Mouse (Mus musculus) 3T3-L1 (cell line): Measurements from ENCODE around the gene Kcnc3.

Source experiments
- DNase-seq: peaks from one replicate; pipeline ENCODE4 v3.0.0-alpha.2; 2015; ENCODE audit warnings: low read depth, low spot score

Gene Kcnc3

DNA sequence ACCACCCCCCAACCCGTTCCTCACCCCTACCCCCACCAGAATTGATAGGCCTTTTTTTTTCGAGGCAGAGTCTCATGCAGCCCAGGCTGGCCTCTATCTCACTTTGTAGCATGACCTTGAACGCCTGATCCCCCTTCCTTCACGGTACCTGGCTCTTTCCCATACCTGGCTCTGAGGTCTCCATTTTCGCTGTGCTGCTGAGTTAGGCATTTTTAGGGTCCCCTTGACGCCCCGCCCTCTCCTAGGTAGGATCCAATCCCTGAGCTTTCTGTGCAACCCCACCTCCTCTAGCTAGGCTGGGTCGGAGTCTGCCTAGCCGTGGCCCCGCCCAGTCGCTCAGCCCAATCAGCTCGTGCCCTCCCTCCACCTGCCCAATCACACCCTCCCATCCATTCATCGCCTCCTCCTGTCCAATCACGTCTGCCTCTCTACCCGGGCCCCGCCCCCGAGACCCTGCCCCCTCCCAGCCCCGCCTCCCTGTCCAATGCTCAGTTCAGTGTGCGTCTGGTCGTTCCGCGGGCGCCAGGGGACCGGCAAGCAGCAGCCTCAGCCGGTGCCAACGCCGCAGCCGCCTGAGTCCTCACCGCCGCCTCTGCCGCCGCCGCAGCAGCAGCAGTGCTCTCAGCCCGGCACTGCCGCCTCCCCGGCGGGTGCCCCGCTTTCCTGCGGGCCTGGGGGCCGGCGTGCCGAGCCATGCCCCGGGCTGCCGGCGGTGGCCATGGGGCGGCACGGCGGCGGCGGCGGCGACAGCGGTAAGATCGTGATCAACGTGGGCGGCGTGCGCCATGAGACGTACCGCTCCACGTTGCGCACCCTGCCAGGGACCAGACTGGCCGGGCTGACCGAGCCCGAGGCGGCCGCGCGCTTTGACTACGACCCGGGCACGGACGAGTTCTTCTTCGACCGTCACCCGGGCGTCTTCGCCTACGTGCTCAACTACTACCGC lies at the start of gene Kcnc3:
Kcnc3 (plus strand) TSS at position 263 of the 946 bp plus-strand sequence.
- no peak for DNase-seq

DNA sequence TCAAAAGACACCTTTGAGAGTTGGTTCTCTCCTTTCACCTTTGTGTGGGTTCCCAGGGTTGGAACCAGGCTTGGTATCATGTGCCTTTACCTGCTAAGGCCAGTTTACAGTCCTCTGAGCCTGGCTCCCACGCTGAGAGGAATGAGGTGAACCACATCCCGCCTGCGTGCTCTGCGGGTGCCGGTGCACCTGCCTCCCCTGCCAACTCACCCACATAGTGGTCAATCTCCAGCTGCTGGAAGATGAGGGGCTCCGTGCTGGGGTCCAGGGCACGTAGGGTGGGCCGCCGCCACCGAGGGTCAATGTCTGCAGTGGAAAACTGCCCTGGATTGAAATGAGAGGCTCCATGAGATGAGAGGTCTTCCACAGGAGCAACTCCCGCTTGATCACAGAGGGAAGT lies 47.9 kb upstream of the Kcnc3 start:
- DNase-seq, result no peak

DNA sequence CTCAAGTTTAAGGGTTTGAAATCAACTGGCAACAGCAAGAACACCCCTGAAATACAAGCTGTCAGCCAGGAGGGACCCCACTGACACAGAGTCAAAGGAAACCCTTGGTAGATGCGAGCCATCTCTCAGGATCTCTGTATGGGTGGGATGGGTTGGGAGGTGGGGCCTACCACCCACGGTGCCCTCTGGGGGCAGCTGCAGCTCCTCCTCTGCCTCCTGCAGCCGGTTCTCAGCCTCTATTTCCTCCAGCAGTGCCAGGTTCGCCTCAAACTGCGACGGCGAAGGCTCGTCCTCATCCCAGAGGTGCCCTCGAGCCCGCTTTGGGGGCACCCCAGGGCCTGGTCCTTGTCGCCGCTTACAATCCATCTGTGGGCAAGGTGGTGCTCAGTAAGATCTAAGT lies 47.4 kb upstream of the Kcnc3 start:
- DNase-seq, result no peak

DNA sequence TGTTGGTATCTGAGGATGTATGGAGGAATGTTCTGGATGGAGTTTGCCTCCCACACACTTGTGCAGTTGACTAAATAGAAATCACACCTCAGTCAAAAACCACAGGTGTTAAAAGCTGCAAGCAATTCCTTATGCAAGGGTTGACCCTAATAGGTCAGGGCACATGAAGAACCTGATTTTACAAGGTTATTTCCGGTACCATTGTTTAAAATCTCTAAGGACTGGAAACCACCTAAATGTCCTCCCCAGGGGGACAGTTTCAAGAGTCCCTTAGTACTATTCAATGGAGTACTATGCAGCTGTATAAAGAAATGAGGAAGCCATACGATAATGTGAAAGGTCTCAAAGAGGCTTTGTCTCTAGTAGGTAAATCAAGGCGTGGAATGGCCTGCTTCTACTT lies 44.2 kb upstream of the Kcnc3 start:
- no peak for DNase-seq

DNA sequence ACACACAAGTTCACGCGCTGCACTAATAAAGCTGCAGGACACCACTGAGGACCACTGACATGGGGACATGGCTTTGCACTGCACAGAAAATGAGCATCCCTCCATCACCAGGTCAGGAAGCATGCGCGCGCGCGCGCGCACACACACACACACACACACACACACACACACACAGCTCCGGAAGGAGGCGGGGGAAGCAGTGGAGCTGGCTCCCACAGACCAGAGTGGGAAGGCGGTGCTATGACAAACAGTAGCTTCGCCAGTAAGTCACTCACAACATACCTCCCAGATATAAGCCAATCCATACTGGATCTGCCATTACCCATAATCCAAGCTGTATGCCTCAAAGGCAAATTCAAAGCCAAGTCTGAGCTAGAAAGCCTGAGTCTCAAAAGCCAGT lies 43.4 kb upstream of the Kcnc3 start:
- DNase-seq, result no peak

DNA sequence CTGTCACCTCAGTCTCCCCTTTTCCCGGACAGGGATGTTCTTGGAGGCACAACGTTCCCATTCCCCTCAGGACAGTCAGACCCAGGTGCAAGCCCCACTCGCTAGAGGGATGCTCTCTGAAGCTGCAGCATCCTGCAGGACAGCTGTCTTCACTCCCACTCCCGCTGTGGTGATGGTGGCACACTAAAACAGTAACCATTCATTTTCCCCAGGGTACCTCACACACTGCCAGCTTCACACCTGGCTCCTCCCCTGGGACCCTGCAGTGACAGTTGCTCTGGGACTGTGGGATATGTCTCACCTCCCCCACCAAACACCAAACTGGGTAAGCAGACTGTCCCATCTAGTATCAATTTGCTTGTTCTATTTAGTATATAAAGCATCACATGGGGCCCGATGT lies 42.7 kb upstream of the Kcnc3 start:
- DNase-seq, result peak; percentile 6

DNA sequence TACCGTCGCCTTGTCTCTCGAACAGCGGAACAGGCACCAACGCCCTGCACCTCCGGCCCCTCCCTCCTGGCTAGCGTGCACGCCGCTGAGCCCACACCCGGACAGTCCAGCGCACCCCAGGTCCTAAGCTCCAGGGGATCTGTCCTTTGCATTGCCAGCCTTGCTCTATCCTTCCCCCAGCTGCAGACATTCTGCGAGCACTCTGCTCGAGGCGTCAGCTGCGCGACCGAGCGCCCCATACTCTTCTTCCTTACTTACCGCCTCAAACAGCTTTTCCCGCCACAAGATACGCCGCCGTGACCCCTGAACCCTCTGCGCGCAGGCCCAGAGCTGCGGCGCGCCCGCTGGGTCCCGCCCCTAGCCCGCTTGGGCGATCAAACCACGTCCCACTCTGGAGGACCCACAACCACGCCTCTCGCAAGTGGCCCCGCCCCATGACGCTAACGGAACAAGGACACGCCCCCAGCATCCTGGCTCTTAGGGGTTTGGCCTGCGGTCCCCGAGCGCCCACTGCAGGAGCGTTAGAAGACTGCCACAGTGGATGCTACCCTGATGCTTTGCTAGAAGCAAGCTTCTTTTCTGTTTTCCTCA lies 41.9 kb upstream of the Kcnc3 start, which contains the start of gene Pold1:
Pold1 (minus strand) TSS at position 353 of the 591 bp plus-strand sequence.
- peak; percentile 98 for DNase-seq

DNA sequence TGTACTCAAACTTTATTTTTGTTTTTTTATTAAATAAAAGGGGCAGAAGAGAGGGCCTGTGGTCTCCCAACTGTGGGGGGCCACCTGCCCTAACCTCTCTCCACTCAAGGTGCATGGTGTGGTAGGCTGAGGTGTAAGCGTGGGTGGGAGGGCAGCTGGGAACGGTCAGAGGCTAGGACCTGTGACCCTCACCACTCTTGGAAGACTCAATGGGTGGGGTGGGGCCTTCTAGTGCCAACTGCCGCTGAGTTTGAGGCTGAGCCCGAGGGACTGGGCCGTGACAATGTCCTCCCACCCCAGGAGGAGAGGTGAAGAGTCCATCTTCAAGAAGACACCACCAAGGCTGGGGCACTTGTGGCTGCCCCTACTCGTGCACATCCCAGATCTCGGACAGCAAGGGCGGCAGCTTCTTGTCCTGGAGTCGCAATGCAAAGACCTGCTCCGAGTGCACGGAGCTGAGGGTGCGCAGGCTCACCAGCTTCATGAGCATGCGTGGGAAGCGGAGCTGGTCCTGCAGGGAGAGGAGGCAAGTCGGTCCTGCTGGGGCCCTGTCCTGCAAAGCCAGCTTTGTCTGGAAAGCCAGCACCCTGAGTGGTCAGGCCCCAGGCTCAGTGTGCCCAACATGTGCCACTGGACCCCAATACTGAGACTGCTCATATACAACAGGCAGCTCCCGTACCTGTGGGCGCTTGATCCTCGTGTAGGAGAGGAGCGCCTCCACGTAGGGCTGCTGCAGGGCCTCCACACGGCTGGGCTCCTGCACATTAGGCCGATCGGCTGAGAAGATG lies 40.6 kb upstream of the Kcnc3 start:
- DNase-seq, result no peak

DNA sequence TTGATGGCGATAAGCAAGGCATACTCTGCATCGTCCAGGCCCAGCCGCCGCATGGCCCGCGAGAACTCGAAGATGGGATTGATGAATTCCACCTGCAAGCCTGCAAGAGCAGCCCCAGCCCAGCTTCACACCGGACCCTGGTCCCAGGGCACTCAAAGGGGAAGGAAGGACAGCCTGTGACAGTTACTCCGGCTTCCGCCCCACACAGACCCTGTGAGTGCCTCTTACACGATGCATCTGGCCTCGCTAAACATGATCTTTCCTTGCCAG lies 40.1 kb upstream of the Kcnc3 start:
- DNase-seq, result no peak

DNA sequence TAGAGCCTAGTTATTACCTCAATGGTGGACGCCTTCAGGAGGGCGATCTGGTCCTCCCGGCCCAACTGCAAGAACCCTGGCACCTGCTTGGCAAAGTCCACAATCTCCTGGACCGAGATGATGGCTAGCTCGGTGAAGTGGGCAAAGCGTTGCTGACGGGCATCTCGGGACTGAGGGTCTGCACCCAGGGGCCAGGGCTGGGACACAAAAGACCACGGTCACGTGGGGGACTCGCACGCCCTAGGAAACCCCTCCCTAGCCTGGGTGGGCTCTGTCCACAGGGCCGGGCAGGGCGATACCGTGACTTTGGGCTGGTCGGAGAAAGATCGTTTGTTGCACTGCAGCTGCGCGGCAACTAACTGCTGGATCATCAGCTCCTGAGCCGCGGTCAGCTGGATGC lies 39.2 kb upstream of the Kcnc3 start:
- no peak for DNase-seq

DNA sequence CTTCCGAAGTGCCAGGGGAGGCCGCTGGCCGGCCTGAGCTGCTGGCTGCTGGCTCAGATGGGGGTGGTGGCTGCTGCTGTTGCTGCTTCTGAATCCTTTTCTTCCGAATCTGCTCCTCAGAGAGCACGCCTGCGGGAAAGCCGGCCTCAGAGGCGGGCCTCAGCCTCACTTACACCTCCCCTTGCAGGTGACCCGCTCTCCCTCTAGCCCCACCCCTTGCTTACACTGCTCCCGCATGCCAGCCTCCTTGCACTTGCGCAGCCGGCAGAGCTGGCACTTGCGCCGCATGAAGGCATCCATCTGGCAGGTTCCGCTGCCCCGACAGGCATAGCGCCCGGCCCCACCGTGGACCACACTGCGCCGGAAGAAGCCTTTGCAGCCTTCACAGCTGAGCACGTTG lies 38.7 kb upstream of the Kcnc3 start:
- DNase-seq, result no peak

DNA sequence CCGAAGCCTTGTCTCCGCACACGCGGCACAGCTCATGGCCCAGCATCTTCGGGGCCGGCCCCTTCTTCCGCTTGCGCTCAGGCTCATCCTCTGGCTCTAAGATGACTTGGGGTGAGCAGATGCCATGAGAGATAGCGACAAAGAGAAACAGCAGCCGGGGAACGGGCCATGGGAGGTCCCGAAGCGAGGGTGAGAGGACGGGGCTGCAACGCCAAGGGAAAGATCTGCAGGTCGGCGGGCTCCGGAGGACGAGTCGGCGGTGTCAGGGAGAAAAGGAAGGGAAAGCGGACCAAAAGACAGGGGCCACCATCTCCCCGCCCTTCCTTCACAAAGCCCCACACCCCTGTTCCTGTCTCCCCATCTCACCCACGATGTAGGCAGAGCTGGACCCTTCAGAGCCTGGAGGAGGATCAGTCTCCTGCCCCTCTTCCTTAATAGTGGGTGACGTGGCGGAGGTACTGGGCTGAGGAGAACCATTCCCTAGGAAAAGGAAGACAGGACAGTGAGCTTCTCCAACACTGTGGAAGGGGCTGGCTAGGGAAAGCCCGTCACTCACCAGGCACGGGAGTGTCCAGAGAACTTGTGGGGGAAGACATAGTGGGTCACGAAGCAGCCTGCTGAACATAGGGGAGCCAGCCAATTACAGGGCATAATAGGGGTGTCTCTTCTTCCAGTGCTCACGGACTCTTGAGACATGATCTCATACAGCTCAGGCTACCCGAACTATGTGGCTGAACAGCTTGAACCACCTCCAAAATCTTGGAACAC lies 38.1 kb upstream of the Kcnc3 start:
- DNase-seq, result no peak

DNA sequence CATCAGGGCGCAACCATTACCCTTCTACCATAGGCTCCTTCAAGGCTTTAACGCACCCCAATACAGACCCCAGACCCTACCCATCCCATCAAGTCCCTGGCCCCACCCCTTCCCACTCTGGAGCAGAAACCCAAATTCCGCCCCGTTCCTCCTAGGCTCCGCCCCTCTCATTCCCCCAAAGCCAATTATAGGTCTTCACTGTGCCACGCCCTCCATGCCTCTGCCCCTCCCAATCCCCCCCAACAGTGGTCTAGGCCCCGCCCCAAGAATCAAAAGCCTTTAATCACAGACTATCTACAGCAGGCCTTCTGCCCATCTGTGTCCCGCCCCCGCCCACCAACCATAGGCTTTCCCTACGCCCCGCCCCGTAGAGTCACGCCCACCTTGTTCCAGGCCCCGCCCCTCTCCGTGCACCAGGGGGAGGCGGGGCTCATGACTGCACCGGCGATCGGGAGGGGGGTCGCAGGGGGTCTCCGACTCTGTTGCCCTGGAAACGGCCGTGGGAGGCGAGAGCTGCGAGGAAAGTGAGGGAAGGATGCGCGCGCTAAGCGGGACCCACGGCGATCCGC lies 37.2 kb upstream of the Kcnc3 start:
- peak; percentile 96 for DNase-seq

DNA sequence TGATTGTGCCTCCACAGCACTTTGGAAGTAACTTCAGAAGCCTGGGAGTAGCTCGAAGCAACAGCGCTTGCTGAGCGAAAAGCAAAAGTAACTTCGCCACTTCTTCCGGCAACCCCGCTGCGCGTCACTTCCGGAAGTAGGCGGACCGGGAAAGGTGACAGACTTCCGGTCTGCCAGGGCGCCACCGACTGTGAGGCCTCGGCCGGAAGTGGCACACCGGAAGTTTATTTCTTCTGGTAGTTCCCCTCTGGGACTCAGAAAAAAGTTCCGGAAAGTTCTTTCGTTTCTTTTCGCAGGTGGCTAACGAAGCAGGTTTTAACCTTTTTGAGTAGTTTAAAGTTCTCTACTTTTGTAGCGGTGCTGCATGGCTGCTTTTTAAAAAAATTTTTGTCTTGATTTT lies 36.6 kb upstream of the Kcnc3 start, which contains the start of gene Nr1h2:
Nr1h2 (minus strand) TSS at position 126 of the 400 bp plus-strand sequence.
- peak; percentile 94 for DNase-seq

DNA sequence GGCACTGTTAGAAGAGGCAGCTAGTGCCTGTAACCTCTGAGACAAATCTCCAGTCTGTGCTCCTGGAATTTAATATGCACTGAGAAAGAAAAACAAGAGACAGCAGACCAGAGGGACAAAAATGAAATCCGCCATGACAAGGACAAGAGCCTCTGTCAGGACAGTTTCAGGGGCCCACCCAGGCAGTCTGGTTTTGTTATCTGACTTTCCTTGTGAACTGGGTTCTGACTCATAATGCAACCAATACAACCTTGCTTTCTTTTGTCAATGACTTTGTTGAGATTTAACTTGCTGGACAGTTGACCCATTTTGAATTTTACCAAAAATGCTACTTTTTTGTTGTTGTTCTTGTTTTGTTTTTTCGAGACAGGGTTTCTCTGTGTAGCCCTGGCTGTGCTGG lies 32.8 kb upstream of the Kcnc3 start:
- DNase-seq, result no peak

DNA sequence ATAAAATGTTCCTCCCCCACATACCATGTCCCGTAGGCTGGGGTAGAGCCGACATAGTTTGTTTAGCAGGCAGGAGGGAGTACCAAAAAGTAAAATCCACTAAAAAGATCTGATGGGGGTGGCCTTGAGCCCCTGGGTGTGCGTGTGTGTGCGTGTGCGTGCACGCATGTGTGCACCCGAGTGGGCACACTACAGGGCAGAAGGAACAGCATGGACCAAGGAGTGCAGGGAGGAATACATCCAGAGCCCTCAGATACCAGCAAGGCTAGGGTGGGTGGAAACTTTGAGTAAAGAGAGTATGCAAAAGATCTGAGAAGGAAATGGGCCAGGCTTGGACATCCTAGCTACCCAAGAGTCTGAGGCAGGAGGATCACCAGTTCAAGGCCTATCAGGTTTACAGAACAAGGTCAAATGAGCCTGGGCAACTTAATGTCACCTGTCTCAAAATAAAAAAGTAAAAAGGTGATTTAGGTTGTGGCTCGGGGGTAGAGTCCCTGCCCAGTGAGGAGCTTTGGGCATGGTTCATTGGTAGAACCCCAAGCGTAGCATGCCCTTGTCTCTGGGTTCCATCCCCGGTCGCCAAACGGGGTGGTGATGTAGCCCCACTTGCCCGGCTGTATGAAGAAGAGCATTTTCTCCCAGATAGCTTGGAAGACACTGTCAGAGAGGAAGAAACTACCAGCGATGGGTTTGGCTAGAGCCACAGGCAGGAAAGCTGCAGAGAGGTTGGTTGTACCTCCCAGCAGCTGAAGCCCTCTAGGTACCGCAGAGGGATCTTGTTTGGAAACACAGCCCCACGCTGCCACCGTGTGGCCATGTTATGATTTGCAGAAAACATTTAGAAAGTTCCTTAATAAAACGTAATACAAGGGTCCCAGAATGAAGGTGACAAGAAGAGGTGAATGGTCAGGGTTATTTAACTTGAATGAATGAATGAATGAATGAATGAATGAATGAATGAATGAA lies 29.7 kb upstream of the Kcnc3 start:
- DNase-seq, result peak; percentile 79

DNA sequence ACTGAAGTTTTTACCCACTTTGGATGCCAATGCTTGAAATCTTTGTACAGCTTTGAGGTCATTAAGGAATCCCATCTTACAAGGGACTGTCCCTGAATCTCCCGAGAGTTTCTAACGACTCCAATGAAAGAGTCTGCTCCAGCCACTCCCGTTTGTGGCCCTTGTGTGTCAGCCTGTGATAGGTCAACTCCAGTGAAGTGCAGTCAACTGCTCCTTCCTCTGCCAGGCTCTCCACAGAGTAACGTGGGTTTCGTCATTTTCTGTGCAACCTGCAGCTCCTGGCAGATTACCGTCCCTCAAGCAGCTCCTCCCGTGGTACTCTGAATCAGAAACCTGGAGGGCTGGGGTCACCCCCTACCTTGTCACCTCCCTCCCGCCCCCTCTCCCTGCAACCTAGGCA lies 27.2 kb upstream of the Kcnc3 start:
- no peak for DNase-seq

DNA sequence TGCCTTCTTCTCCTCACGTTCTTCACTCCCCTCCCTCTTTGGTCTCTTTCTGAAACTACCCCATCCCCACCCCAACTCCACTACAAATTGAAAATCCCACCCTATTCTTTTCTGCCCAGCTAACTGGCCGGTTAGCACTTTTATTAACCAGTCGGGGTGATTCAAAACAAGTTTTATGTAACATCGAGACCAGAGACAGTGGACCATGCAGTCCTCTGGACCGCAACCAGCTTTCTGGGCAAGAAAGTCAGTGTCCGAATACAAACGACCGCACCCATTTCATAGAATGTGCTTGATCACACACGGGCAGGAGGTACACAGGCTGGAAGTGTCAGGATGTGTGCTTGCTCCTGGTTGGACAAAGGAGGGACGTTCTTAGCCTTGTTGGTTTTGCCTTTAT lies 26.0 kb upstream of the Kcnc3 start:
- no peak for DNase-seq

DNA sequence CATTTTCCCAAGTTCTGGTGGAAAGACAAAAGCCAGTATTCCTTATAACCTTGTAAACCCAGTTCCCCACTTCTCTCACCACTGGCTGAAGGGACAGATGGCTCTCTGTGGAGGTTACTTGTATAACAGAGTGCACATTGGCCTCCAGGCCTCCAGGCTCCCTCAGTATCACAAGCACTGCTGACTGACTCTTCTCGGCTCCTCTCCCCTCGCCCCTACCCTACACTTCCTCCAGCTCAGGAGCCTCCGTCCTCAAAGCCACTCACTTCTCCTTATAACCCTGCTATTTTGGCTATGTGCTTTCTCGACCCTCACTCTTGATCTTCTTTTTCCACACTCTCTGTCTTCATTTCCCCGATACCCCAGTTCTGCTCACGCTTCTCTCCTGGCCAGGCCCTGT lies 25.1 kb upstream of the Kcnc3 start:
- no peak for DNase-seq

DNA sequence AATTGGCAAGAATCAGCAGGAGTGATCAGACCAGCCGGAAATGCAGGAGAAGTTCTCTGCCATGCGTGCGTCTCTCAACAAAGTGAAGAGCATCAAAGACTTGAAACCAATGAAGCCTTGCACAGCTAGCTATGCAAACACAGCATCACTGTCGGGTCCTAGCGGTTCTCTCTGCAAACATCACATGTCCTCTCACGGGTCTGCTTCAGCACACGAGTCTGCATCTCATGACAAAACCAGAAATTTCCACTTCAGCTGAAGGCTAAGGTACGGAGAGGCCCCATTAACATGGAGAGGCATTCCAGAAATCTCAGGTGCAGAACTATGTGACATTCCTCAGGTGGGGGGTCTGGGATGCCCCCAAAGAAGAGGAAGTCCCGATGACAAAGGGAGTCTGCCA lies 21.7 kb upstream of the Kcnc3 start:
- no peak for DNase-seq
